Mouse (Mus musculus): ENCODE measurements around the gene Map3k10.
"Not testable (repeated sequence)": the region's sequence is repeated elsewhere in the genome, so short reads cannot be mapped to it uniquely, and the experiment has no call there.

Gene Map3k10

GRCm38 (mm10) chr7:27654607-27655276, 19.7 kb downstream of the Map3k10 start:
- peak in 1 of 2 experiments; percentile 19 for DNase-seq

- DNase-seq = peak; percentile 63 to 70
Measured at GRCm38 (mm10) chr7:27653681-27654437, 20.5 kb downstream of the Map3k10 start, which contains the start of gene Ttc9b. TSS of gene Ttc9b (plus strand) at chr7:27653915.

- peak; percentile 62 to 79 for DNase-seq
Measured at GRCm38 (mm10) chr7:27650949-27651348, 23.4 kb downstream of the Map3k10 start.

- no peak for DNase-seq
Measured at GRCm38 (mm10) chr7:27649723-27650122, 24.7 kb downstream of the Map3k10 start.

GRCm38 (mm10) chr7:27647281-27648002, 27.0 kb downstream of the Map3k10 start:
- no peak for DNase-seq

GRCm38 (mm10) chr7:27646516-27646915, 27.9 kb downstream of the Map3k10 start:
- no peak for DNase-seq

- no peak for DNase-seq
Measured at GRCm38 (mm10) chr7:27644471-27644870, 29.9 kb downstream of the Map3k10 start.

GRCm38 (mm10) chr7:27635094-27635493, 39.3 kb downstream of the Map3k10 start:
- not testable (repeated sequence) for DNase-seq

- no peak for DNase-seq
Measured at GRCm38 (mm10) chr7:27634691-27635090, 39.7 kb downstream of the Map3k10 start.

GRCm38 (mm10) chr7:27633166-27633565, 41.2 kb downstream of the Map3k10 start:
- DNase-seq = no peak

- no peak for DNase-seq
Measured at GRCm38 (mm10) chr7:27631439-27631838, 43.0 kb downstream of the Map3k10 start.

- DNase-seq = not testable (repeated sequence)
Measured at GRCm38 (mm10) chr7:27628816-27629215, 45.6 kb downstream of the Map3k10 start.

- DNase-seq = no peak
Measured at GRCm38 (mm10) chr7:27628190-27628589, 46.2 kb downstream of the Map3k10 start.

GRCm38 (mm10) chr7:27627707-27628106, 46.7 kb downstream of the Map3k10 start:
- DNase-seq = no peak

- DNase-seq = no peak
Measured at GRCm38 (mm10) chr7:27624967-27625366, 49.4 kb downstream of the Map3k10 start.

- DNase-seq = no peak
Measured at GRCm38 (mm10) chr7:27622234-27622633, 52.2 kb downstream of the Map3k10 start.

- DNase-seq = no peak
Measured at GRCm38 (mm10) chr7:27621028-27621427, 53.4 kb downstream of the Map3k10 start.

- DNase-seq = no peak
Measured at GRCm38 (mm10) chr7:27613751-27614499, 60.5 kb downstream of the Map3k10 start.

GRCm38 (mm10) chr7:27612940-27613339, 61.5 kb downstream of the Map3k10 start:
- DNase-seq = no peak

- no peak for DNase-seq
Measured at GRCm38 (mm10) chr7:27610871-27611270, 63.5 kb downstream of the Map3k10 start.

GRCm38 (mm10) chr7:27610370-27610769, 64.0 kb downstream of the Map3k10 start:
- no peak for DNase-seq

GRCm38 (mm10) chr7:27609688-27610087, 64.7 kb downstream of the Map3k10 start:
- DNase-seq = no peak

GRCm38 (mm10) chr7:27609285-27609684, 65.1 kb downstream of the Map3k10 start:
- DNase-seq = no peak

All from lung, postnatal 4 days (tissue).